Mouse (Mus musculus) forebrain, postnatal 0 days (tissue): ENCODE measurements around the gene Dlgap1. TPM values are rescaled to one million over a fixed set of nuclear protein-coding genes. Genes with fewer than 3 reads are reported as not detected.

Experiments
- ATAC-seq: fragments of 200-750 bp; cut with Nextera tagmentation; 2 replicates; pipeline ENCODE4 v1.8.0; 2017; ENCODE audit warnings: mild to moderate bottlenecking, moderate library complexity
- DNase-seq: peaks from one replicate; pipeline ENCODE4 v3.0.0-alpha.2; 2015
- H3K27ac ChIP-seq: fragments of 300-500 bp; sonication (generic); 2 replicates; pipeline ENCODE4 v1.5.1; 2014; ENCODE audit warnings: low read depth, mild to moderate bottlenecking, antibody characterized with exemption, low read length, moderate library complexity, mixed read lengths
- H3K27me3 ChIP-seq: fragments of 300-500 bp; sonication (generic); 2 replicates; pipeline ENCODE4 v1.6.1; 2014; ENCODE audit warnings: mild to moderate bottlenecking, low read length, mixed read lengths; ENCODE audit not compliant: insufficient read depth
- H3K36me3 ChIP-seq: fragments of 300-500 bp; sonication (generic); 2 replicates; pipeline ENCODE4 v1.6.1; 2014; ENCODE audit warnings: mild to moderate bottlenecking, moderate library complexity; ENCODE audit not compliant: insufficient read depth
- H3K4me1 ChIP-seq: fragments of 300-500 bp; sonication (generic); 2 replicates; pipeline ENCODE4 v1.6.1; 2014; ENCODE audit warnings: antibody characterized with exemption; ENCODE audit not compliant: insufficient read depth
- H3K4me2 ChIP-seq: fragments of 300-500 bp; sonication (generic); 2 replicates; pipeline ENCODE4 v1.6.1; 2014; ENCODE audit warnings: low read depth, mild to moderate bottlenecking, moderate library complexity
- H3K4me3 ChIP-seq: fragments of 300-500 bp; sonication (generic); 2 replicates; pipeline ENCODE4 v1.5.1; 2014; ENCODE audit warnings: low read depth, low read length, mixed read lengths
- H3K9ac ChIP-seq: fragments of 300-500 bp; sonication (generic); 2 replicates; pipeline ENCODE4 v1.6.1; 2014; ENCODE audit warnings: mild to moderate bottlenecking
- H3K9me3 ChIP-seq: fragments of 300-500 bp; sonication (generic); 2 replicates; pipeline ENCODE4 v1.6.1; 2016; ENCODE audit warnings: low read length
- CTCF ChIP-seq: sonication (generic); IDR thresholded peaks from 2 replicates; pipeline ENCODE4 v1.5.1; 2016; ENCODE audit warnings: antibody characterized with exemption, control low read depth, low read depth
- WGBS: fragments of 180-500 bp; shearing (Covaris S2); extraction: QIAGEN DNeasy Blood & Tissue Kit; methylation state at CpG from one replicate; pipeline ENCODE4 v1.1.7; 2014; 5-methylcytosine and 5-hydroxymethylcytosine counted together
- polyA plus RNA-seq: library from polyadenylated mRNA; unstranded; fragments of >200 nt; fragmentation: Nextera tagmentation; extraction: Ambion mirVana; gene quantifications from 2 replicates; pipeline ENCODE4 v1.2.1, GENCODE M21; 2015
- total RNA-seq: library from RNA; depleted of rRNA; stranded (reverse); fragments of >200 nt; gene quantifications from 2 replicates; pipeline ENCODE4 v1.2.3, GENCODE M21; 2014

Gene Dlgap1
- total and polyA plus RNA-seq, 2 experiments from 2014 or later = 44.8 to 105 TPM

- H3K4me2 ChIP-seq = no peak overlapping the region
- DNase-seq = no peak
- no peaks in the 10 kb centered on the region for H3K9me3 ChIP-seq
- H3K4me1 ChIP-seq = no peaks in the 10 kb centered on the region
- no peak overlapping the region for H3K9ac ChIP-seq
- TF ChIP-seq CTCF = no peak
- ATAC-seq = 0 out of 2 replicates have a peak, but pooled peaks have one; percentile 40
- no peak overlapping the region for H3K4me3 ChIP-seq
- WGBS = 80% methylated on average over 6 of the region's 6 CpGs
- no peaks in the 10 kb centered on the region for H3K27me3 ChIP-seq
- H3K27ac ChIP-seq = no peak overlapping the region
- no peaks in the 10 kb centered on the region for H3K36me3 ChIP-seq
These were observed 631.6 kb downstream of the Dlgap1 start for GRCm38 (mm10) chr17:70600462-70600861.

GRCm38 (mm10) chr17:70602051-70602450 is 633.2 kb downstream of the Dlgap1 start:
- Histone ChIP-seq H3K36me3 (no peaks in the 10 kb centered on the region), H3K4me2 (no peak overlapping the region), H3K4me3 (no peak overlapping the region), H3K27me3 (no peaks in the 10 kb centered on the region), H3K9ac (no peak overlapping the region), H3K4me1 (no peaks in the 10 kb centered on the region), H3K9me3 (no peaks in the 10 kb centered on the region), H3K27ac (no peak overlapping the region)
- WGBS = 90% methylated on average over 7 of the region's 7 CpGs
- ATAC-seq (no peak), DNase-seq (no peak)
- TF ChIP-seq CTCF = no peak

GRCm38 (mm10) chr17:70605659-70606058 is 636.8 kb downstream of the Dlgap1 start:
- H3K4me2 ChIP-seq = no peak overlapping the region
- WGBS = 78% methylated on average over 5 of the region's 5 CpGs
- TF ChIP-seq CTCF = no peak
- no peak overlapping the region for H3K27ac ChIP-seq
- no peaks in the 10 kb centered on the region for H3K36me3 ChIP-seq
- ATAC-seq = no peak
- H3K9me3 ChIP-seq = no peaks in the 10 kb centered on the region
- H3K4me1 ChIP-seq = no peaks in the 10 kb centered on the region
- no peak overlapping the region for H3K9ac ChIP-seq
- no peak overlapping the region for H3K4me3 ChIP-seq
- no peak for DNase-seq
- no peaks in the 10 kb centered on the region for H3K27me3 ChIP-seq

- no peak overlapping the region for H3K4me3 ChIP-seq
- no peaks in the 10 kb centered on the region for H3K9me3 ChIP-seq
- no peaks in the 10 kb centered on the region for H3K4me1 ChIP-seq
- H3K27me3 ChIP-seq = no peaks in the 10 kb centered on the region
- no peak overlapping the region for H3K4me2 ChIP-seq
- H3K27ac ChIP-seq = no peak overlapping the region
- no peaks in the 10 kb centered on the region for H3K36me3 ChIP-seq
- H3K9ac ChIP-seq = no peak overlapping the region
- ATAC-seq (no peak), DNase-seq (no peak)
- WGBS = 50% methylated on average over 6 of the region's 6 CpGs
- no peak for TF ChIP-seq CTCF
These were observed 643.3 kb downstream of the Dlgap1 start for GRCm38 (mm10) chr17:70612171-70612570.

- TF ChIP-seq CTCF = no peak
These were observed 645.0 kb downstream of the Dlgap1 start for GRCm38 (mm10) chr17:70613897-70614296.

GRCm38 (mm10) chr17:70614407-70615060 is 645.7 kb downstream of the Dlgap1 start:
- Histone ChIP-seq H3K27me3 (no peaks in the 10 kb centered on the region), H3K9me3 (no peaks in the 10 kb centered on the region), H3K4me3 (no peak overlapping the region), H3K36me3 (no peaks in the 10 kb centered on the region), H3K9ac (no peak overlapping the region), H3K4me1 (no peaks in the 10 kb centered on the region), H3K27ac (no peak overlapping the region), H3K4me2 (no peak overlapping the region)
- TF ChIP-seq CTCF = no peak
- 71% methylated on average over 5 of the region's 5 CpGs for WGBS
- no peak for DNase-seq
- no peak for ATAC-seq

More at GRCm38 (mm10) chr17:70613897-70614296, 645.0 kb downstream of the Dlgap1 start:
- Histone ChIP-seq H3K9me3 (no peaks in the 10 kb centered on the region), H3K27me3 (no peaks in the 10 kb centered on the region), H3K4me2 (no peak overlapping the region), H3K4me3 (no peak overlapping the region), H3K9ac (no peak overlapping the region), H3K4me1 (no peaks in the 10 kb centered on the region), H3K36me3 (no peaks in the 10 kb centered on the region), H3K27ac (no peak overlapping the region)
- no peak for DNase-seq
- ATAC-seq = no peak; the same call in 1 of the 2 replicates
- WGBS = 90% methylated on average over 7 of the region's 7 CpGs

- H3K27ac ChIP-seq = peak overlapping the region; percentile 64; the same call in 1 of the 2 replicates
- peak overlapping the region; percentile 3; the same call in 1 of the 2 replicates for H3K9ac ChIP-seq
- H3K4me2 ChIP-seq = no peak overlapping the region
- peaks cover 4% of the 10 kb centered on the region; the same call in 1 of the 2 replicates for H3K4me1 ChIP-seq
- H3K4me3 ChIP-seq = no peak overlapping the region
- ATAC-seq = peak; percentile 60
- no peaks in the 10 kb centered on the region for H3K36me3 ChIP-seq
- no peaks in the 10 kb centered on the region for H3K27me3 ChIP-seq
- no peak for DNase-seq
- no peak for TF ChIP-seq CTCF
- H3K9me3 ChIP-seq = no peaks in the 10 kb centered on the region
- 64% methylated on average over 8 of the region's 8 CpGs for WGBS
These were observed 653.6 kb downstream of the Dlgap1 start for GRCm38 (mm10) chr17:70622493-70622892.
